Mouse (Mus musculus) liver, postnatal 0 days (tissue): ENCODE measurements around the gene Itgb5. TPM values are rescaled to one million over a fixed set of nuclear protein-coding genes. Genes with fewer than 3 reads are reported as not detected.

Experiments
- ATAC-seq: fragments of 200-750 bp; cut with Nextera tagmentation; 2 replicates; pipeline ENCODE4 v1.8.0; 2017; ENCODE audit warnings: mild to moderate bottlenecking, moderate library complexity
- DNase-seq: peaks from one replicate; pipeline ENCODE4 v3.0.0-alpha.2; 2016
- H3K27ac ChIP-seq: fragments of 300-500 bp; sonication (generic); 2 replicates; pipeline ENCODE4 v1.5.1; 2014; ENCODE audit warnings: antibody characterized with exemption, moderate library complexity, mild to moderate bottlenecking, low read depth
- H3K27me3 ChIP-seq: fragments of 300-500 bp; sonication (generic); 2 replicates; pipeline ENCODE4 v1.6.1; 2014; ENCODE audit warnings: low read length, control low read depth, mixed read lengths; ENCODE audit not compliant: insufficient read depth
- H3K36me3 ChIP-seq: fragments of 300-500 bp; sonication (generic); replicated peaks from 2 replicates; pipeline ENCODE4 v1.6.1; 2014; ENCODE audit warnings: mild to moderate bottlenecking, control low read depth, low read length, moderate library complexity, mixed read lengths; ENCODE audit not compliant: insufficient read depth
- H3K4me1 ChIP-seq: fragments of 300-500 bp; sonication (generic); 2 replicates; pipeline ENCODE4 v1.6.1; 2014; ENCODE audit warnings: antibody characterized with exemption, mild to moderate bottlenecking, control low read depth; ENCODE audit not compliant: insufficient read depth
- H3K4me2 ChIP-seq: fragments of 300-500 bp; sonication (generic); 2 replicates; pipeline ENCODE4 v1.6.1; 2014; ENCODE audit warnings: low read depth, mild to moderate bottlenecking, low read length, moderate library complexity, mixed read lengths
- H3K4me3 ChIP-seq: fragments of 300-500 bp; sonication (generic); 2 replicates; pipeline ENCODE4 v1.5.1; 2014; ENCODE audit warnings: low read depth, low read length
- H3K9ac ChIP-seq: fragments of 300-500 bp; sonication (generic); replicated peaks from 2 replicates; pipeline ENCODE4 v1.6.1; 2014; ENCODE audit warnings: mild to moderate bottlenecking, moderate library complexity
- H3K9me3 ChIP-seq: fragments of 300-500 bp; sonication (generic); 2 replicates; pipeline ENCODE4 v1.6.1; 2016; ENCODE audit warnings: mild to moderate bottlenecking, control low read depth, low read length, mixed read lengths
- CTCF ChIP-seq: sonication (generic); IDR thresholded peaks from 2 replicates; pipeline ENCODE4 v1.5.1; 2016; ENCODE audit warnings: antibody characterized with exemption, low read depth
- EP300 ChIP-seq: IDR thresholded peaks from 2 replicates; pipeline ENCODE4 v1.6.1; 2016; ENCODE audit warnings: antibody characterized with exemption, low read depth, mild to moderate bottlenecking
- WGBS: fragments of 180-500 bp; shearing (Covaris S2); extraction: QIAGEN DNeasy Blood & Tissue Kit; methylation state at CpG from one replicate; pipeline ENCODE4 v1.1.7; 2014; ENCODE audit not compliant: insufficient replicate concordance; 5-methylcytosine and 5-hydroxymethylcytosine counted together
- polyA plus RNA-seq: library from polyadenylated mRNA; unstranded; fragments of >200 nt; fragmentation: Nextera tagmentation; extraction: Ambion mirVana; gene quantifications from 2 replicates; pipeline ENCODE4 v1.2.1, GENCODE M21; 2015

Itgb5 gene
- polyA plus RNA-seq, 1 experiment from 2014 or later, result 16.1 TPM

- no peaks in the 10 kb centered on the region for H3K9me3 ChIP-seq
- H3K27me3 ChIP-seq, result no peaks in the 10 kb centered on the region
- TF ChIP-seq EP300 (no peak), CTCF (no peak)
- no peak overlapping the region for H3K4me2 ChIP-seq
- no peak for ATAC-seq
- 49% methylated on average over 7 of the region's 7 CpGs for WGBS
- no peak overlapping the region for H3K27ac ChIP-seq
- no peak overlapping the region for H3K9ac ChIP-seq
- no peak overlapping the region for H3K4me3 ChIP-seq
- peaks cover 25% of the 10 kb centered on the region for H3K4me1 ChIP-seq
- no peak for DNase-seq
- H3K36me3 ChIP-seq, result no peaks in the 10 kb centered on the region
These were observed 116.6 kb downstream of the Itgb5 start for GRCm38 (mm10) chr16:33946021-33946420.

GRCm38 (mm10) chr16:33947664-33948571 lies 118.5 kb downstream of the Itgb5 start:
- Histone ChIP-seq H3K36me3 (no peaks in the 10 kb centered on the region), H3K27me3 (no peaks in the 10 kb centered on the region), H3K9ac (no peak overlapping the region), H3K4me3 (no peak overlapping the region), H3K4me2 (no peak overlapping the region), H3K9me3 (no peaks in the 10 kb centered on the region), H3K4me1 (peaks cover 28% of the 10 kb centered on the region), H3K27ac (peak overlapping the region; percentile 67)
- DNase-seq (peak; percentile 62), ATAC-seq (peak; percentile 80)
- no peak for TF ChIP-seq CTCF
- peak; percentile 66; the same call in 1 of the 2 replicates for TF ChIP-seq EP300
- WGBS, result 61% methylated on average over 17 of the region's 17 CpGs

DNA sequence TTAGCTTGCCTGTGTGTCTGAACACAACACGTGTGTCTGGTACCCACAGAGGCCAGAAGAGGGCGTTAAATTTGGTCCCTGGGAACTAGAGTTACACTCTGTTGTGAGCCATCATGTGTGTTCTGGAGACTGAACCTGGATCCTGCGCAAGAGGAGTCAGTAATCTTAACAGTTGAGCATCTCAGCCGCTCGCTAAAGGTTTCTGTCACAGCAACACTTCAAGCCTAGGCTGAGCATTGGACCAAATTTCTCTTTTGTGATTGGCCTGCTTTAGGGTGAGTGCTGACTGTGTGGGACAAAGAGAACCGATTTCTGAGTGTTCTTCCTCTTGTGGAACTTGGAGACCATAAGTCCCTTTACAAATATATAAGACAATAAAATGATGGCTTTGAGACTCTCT lies 120.9 kb downstream of the Itgb5 start:
- 74% methylated on average over 6 of the region's 6 CpGs for WGBS
- peaks cover 24% of the 10 kb centered on the region for H3K4me1 ChIP-seq
- no peak overlapping the region for H3K4me3 ChIP-seq
- peaks cover 10% of the 10 kb centered on the region for H3K36me3 ChIP-seq
- DNase-seq (no peak), ATAC-seq (no peak)
- no peak overlapping the region for H3K4me2 ChIP-seq
- H3K9me3 ChIP-seq, result no peaks in the 10 kb centered on the region
- no peak overlapping the region for H3K9ac ChIP-seq
- TF ChIP-seq CTCF, result no peak
- no peak for TF ChIP-seq EP300
- no peaks in the 10 kb centered on the region for H3K27me3 ChIP-seq
- H3K27ac ChIP-seq, result no peak overlapping the region

GRCm38 (mm10) chr16:33950830-33951229 lies 121.4 kb downstream of the Itgb5 start:
- Histone ChIP-seq H3K9me3 (no peaks in the 10 kb centered on the region), H3K27ac (no peak overlapping the region), H3K36me3 (peaks cover 14% of the 10 kb centered on the region), H3K4me2 (no peak overlapping the region), H3K4me1 (peaks cover 20% of the 10 kb centered on the region), H3K27me3 (no peaks in the 10 kb centered on the region), H3K9ac (no peak overlapping the region), H3K4me3 (no peak overlapping the region)
- peak; percentile 89 for DNase-seq
- peak; percentile 74 for ATAC-seq
- TF ChIP-seq EP300 (no peak), CTCF (peak; percentile 99)
- 24% methylated on average over 4 of the region's 4 CpGs for WGBS

GRCm38 (mm10) chr16:33953008-33953407 lies 123.5 kb downstream of the Itgb5 start:
- H3K36me3 ChIP-seq, result peaks cover 34% of the 10 kb centered on the region
- TF ChIP-seq CTCF (no peak), EP300 (no peak)
- 80% methylated on average over 4 of the region's 4 CpGs for WGBS
- peaks cover 3% of the 10 kb centered on the region for H3K4me1 ChIP-seq
- no peaks in the 10 kb centered on the region for H3K27me3 ChIP-seq
- no peak overlapping the region for H3K4me2 ChIP-seq
- no peak overlapping the region for H3K27ac ChIP-seq
- DNase-seq (no peak), ATAC-seq (no peak)
- H3K9ac ChIP-seq, result no peak overlapping the region
- H3K9me3 ChIP-seq, result no peaks in the 10 kb centered on the region
- H3K4me3 ChIP-seq, result no peak overlapping the region

GRCm38 (mm10) chr16:33954793-33955192 lies 125.3 kb downstream of the Itgb5 start:
- H3K27ac ChIP-seq, result no peak overlapping the region
- no peak overlapping the region for H3K4me3 ChIP-seq
- ATAC-seq (no peak), DNase-seq (no peak)
- peaks cover 3% of the 10 kb centered on the region for H3K4me1 ChIP-seq
- 62% methylated on average over 1 of the region's 1 CpGs for WGBS
- TF ChIP-seq EP300 (no peak), CTCF (no peak)
- no peaks in the 10 kb centered on the region for H3K27me3 ChIP-seq
- H3K9me3 ChIP-seq, result no peaks in the 10 kb centered on the region
- no peak overlapping the region for H3K4me2 ChIP-seq
- H3K36me3 ChIP-seq, result peaks cover 46% of the 10 kb centered on the region
- H3K9ac ChIP-seq, result no peak overlapping the region
